Mouse (Mus musculus) T-cell, adult 2 months (primary cell): ENCODE measurements around the gene Gpr132.

Experiments
- DNase-seq: peaks from one replicate; pipeline ENCODE4 v3.0.0; 2022; ENCODE audit warnings: low spot score

The Gpr132 gene

DNA sequence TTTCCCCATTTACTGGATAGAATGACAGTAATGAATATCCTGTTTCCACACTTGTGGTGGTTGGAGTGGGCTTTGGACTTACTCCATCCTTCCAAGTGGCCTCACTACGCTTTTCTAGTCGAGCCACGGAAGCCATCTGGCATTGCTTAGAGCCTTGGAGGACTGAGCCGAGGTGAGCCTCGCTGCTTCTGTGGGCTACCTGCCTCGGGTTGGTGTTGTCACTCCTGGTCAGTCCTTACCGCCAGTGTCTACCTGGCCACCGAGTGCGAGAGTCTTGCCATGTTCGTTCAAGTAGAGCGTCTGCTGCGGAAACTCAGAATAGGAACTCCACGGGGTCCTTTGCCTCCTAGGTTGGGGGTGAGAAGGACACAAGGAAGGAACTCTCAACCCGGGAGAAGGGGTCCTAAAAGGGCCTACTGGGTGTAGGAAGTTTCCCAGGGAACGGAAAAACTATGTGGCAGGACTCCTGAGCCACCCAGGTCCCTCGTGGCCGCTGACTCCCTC is 9.1 kb upstream of the Gpr132 start:
- no peak for DNase-seq

DNA sequence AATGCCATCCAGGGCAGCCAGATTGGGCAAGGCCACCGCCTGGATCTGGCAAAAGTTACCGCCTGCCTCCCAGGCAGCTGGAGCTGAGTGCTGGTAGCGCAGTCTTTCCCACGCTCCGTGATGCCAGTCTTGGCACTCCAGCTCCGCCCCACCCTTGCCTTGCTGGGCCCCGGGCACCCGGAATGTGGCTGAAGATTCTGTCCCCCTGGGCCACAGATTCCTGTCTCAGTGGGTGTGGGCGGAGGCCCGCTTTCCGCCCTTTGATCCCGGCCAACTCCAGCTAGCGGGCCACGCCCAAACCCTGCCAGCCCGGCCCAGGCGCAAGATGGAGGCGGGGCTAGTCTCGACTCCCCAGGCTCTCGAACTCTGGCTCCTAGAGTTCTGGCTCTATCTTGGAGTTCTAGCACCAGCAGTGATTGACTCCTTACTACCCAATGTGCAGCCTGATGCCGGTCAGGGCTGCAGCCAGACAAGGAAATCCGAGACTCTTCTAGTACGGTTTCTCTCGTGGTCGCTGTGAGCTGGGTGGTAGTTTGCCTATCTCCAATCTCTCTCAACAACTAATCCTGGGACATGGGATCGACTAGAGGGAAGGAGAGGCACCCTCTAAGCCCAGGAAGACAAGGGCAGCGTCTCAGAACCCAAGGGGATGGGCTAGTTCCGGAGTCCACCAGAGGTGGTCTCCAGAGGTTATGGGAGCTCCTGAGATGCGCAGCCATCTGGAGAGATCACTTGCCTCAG is 8.5 kb upstream of the Gpr132 start:
- peak; percentile 38 for DNase-seq

DNA sequence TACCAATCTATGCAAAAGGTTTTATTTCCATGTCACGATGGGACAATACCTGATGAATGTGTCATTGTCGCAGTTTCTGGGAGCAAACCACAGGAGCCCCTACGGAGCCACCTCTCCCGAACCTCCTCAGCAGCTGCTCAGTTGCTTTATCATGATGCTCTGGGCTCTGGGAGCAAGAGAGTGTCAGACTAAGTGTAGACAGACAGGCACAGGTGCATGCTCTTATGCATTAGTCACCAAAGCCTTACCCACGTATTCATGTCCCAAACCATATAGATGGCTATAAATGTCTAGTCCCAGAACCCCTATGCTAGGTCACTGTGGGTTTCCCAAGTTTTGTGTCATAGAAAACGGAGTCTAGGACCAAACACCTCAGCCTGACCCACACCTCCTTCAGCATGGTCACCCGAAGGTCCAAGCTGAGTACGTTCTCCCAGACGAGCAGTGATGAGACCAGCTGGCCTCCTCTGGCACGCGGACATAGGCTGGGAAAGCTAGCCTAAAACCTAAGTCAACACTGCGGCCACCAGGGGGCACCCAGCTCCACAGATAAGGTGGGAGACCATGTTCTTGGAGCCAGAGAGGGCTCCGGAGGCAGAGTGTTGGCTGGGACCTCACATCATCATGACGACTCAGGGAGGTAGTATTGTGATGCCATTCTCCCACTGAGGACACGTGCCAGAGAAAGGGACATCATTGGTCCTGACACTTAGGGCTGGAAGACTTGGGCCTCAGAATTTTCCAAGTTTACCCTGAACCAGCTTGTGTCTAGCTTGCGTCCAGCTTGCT is 7.4 kb upstream of the Gpr132 start:
- DNase-seq = peak; percentile 81

DNA sequence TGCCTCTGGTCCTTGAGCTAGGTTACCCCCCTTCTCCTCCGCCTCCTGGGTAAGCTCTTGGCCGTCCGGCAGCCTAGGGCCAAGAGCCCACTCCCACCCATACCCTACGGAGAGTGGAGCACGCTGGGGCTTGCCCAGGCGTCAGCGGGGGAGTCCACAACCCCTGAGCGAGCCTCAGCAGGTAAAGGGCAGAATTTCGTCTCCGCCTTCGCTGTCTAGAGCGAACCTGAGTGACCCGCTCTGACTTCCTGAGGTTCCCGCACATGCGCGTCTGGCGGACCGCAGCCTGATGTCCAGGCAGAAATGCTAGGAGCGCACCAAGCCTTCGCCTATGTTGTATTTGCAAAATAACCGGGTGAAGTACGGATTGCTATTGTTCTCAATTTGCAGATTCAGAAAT is 6.2 kb upstream of the Gpr132 start:
- no peak for DNase-seq

DNA sequence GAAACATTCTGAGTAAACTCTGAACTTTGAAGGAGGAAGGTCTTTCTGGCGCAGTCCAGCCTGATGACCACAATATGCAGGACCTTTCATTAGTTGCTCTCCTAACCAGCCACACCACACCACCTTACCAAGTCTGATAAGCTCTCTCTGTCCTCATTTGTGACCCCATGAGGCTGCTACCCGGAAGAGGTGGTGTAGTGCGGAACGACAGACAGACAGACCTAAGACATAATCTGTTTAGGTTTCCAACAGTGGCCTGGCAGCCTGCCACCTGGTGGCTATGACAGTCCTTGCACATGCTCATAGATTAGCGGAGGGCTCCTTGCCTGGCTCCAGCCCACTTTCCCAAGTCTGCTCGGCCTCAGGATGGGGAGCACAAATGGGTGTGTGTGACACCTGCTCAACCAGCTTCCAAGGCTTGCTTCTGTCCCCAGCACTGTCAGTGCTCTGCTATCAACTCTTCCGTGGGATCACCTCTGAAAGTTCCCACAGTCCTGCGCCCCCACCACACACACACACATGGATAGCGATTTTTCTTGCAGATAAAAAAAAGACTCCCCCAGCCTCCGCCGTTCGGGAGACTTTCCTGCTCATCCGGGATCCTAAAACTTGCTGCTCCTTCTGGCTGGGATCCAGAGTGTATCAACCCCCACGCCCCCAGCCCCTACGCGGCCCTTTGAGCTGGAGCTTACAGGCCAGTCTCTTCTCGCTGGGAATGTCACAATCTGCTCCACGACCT is 5.6 kb upstream of the Gpr132 start:
- DNase-seq = peak; percentile 83

DNA sequence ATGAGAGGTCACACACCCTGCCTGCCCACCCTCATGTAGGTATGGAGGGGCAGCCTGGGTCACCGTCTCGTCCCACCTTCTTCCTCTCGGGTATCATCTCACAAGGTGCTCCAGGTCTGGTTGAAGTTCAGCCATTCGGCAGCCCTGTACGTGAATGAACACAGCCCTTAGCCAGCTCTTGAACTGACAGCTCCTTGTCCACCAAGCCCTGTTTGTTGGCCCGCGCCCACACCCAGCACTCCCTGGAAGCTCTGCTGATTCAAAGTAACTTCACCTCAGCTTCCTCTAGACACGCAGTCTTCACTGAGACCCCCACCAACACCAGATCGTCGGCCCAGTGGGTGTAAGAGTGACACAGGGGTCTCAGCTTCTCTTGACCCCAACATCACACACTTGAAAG is 5.0 kb upstream of the Gpr132 start:
- no peak for DNase-seq

DNA sequence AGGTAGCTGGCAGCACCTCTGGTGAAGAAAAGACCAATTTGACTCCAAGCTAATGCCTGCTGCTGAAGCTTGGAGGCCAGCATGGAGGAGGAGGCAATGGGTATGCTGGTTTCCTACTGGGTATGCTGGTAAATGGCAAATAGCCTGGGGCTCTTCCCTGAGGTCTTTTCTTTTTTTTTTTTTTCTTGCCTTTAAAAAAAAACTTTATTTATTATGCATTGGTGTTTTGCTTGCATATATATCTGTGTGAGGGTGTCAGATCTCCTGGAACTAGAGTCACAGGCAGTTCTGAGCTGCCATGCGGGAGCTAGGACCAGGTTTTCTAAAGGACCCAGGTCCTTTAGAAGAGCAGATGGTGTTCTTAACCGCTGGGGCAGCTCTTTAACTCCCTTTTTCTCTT is 3.2 kb upstream of the Gpr132 start:
- DNase-seq = no peak

DNA sequence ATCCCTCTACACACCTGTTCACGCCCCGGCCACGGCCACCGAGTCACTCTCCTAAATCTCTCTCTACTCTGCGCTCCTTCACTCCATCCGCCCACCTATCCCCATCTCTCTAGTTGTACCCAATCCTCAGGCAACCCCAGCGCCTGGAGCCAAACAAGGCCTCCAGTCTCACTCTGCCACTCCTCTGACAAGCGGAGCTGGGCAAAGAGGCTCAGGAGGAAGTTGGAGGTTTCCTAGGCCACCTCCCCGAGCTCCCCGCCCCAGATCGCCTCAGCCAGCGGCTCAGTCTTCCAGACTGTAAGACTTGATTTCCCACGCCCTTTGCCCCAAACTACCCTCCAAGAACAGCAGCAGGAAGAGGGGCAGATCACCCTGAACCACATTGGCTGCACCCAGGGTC is 2.7 kb upstream of the Gpr132 start:
- DNase-seq = peak; percentile 62

DNA sequence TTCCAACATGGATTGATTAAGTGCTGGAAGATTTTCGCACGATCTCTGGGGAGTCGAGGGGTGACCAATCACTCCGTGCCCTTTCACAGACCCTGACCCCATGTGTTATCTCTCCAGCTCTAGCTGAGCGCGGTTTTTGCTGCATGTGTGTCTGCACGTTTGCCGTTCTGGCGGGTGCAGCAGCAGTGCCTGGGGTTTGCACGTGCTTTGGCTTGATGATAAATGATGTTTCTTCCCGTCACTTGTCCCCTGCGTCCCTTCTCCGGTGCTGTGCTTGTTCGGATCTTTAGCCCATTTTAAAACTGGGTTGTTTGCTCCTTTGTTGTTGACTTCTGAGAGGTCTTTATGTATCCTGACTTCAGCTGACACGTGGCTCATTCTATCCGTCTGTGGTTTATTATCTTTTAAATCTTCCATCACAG is 1.8 kb upstream of the Gpr132 start:
- DNase-seq = peak; percentile 49

DNA sequence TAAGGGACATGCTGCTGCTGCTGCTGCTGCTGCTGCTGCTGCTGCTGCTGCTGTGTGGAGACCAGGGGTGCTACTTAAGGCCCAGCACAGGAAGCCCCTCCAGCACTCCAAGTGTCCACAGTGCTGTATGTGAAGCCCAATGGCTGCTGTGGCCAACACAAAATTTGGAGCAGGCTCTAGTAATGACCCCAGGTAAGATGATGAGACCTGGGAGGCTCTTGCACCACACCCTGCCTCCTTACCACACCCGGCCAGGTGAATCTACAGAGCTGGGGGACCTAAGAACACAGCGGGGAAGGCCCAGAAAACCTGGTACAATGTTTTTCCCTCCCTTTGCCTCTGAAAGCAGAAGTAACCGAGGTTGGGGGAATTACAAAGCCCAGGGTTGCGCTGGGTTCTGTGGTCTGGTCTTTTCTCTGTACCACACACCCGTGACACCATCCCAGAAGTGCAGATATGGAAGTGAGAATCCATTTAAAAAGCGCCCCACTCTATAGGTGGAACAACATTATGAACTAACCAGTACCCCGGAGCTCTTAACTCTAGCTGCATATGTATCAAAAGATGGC is 838 bp downstream of the Gpr132 start:
- no peak for DNase-seq

DNA sequence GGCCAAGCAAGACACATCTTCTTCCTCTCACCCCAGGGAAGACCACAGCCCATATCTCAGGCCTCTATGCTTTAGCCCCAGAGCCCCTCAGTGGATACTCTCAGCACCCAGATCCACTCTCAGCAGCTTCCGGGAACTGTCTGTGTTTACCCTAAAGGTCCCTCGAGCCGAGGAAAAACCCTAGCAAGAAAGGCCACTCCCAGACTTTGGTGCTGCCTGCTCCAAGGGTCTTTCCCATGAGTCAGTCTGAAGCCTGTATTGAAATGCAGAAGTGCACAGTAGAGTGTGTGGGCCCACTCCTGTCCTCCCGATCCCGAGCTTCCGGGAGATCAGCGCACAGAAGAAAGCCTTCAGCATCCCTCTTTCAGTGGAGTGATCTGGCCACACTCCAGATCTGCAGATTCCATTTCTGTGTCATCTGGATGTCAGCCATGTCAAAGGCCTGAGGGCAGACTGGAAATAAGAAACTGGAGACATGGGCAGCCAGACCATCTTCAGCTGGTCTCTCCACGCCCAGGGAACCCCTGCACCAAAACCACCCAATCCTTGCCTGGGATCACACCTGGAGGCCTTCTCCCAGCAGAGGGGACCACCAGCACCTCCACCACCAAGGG is 1.5 kb downstream of the Gpr132 start:
- no peak for DNase-seq

DNA sequence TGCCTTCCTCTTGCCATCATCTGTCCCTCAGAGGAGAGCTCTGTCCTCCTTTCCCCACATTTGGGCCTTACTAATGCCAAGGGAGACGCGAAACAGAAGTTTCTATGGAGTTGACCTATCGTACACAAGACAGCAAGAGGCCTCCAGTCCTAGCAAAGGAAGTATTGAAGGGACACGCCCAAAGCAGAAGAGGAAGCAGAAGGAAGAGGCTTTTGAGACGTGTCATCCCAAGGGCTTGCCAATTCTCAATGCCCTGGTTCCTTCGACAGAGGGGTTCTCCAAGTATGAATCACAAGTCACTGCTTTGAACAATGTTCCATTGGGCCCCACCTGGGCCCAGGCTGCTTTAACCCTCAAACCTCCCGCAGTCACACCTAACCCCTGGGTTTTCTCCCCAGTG is 3.2 kb downstream of the Gpr132 start:
- no peak for DNase-seq

DNA sequence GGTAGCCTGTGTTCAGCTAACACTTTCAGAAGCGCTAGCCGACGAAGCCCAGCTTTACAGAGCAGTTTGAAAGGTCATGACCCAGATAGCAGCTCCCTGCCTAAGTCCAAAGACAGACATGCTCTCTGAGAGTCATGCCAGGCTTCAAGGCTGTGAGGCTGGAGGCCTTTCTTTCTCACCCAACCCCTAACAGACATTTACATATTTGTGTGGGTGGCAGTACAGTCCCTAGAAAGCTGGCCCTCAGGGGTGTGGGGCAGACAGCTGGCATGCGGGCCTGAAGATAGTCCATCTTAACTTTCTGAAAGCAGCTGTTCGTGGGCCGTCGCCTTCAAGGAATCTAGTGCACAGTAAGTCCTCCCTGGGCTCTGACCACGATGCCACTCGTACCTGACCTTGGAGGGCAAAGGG is 6.1 kb downstream of the Gpr132 start:
- DNase-seq = no peak

DNA sequence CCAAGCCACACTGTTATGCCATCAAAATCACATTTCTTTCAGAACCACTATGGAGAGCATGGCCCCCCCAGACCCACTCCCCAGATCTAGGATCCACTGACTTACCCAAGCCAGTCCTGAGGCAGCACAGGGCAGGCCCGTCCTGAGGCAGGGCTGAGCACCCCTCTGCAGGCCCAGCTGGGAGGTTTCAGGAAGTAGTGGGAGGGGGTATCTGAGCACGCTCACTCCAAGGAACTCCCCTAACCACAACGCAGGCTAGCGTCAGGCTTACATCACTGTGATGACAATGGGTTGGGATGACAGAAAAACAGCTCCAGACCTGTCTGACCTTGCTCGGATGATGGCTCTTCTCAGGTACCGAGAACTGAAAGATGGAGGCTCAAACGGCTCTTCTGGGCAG is 7.3 kb downstream of the Gpr132 start:
- DNase-seq = peak; percentile 94

DNA sequence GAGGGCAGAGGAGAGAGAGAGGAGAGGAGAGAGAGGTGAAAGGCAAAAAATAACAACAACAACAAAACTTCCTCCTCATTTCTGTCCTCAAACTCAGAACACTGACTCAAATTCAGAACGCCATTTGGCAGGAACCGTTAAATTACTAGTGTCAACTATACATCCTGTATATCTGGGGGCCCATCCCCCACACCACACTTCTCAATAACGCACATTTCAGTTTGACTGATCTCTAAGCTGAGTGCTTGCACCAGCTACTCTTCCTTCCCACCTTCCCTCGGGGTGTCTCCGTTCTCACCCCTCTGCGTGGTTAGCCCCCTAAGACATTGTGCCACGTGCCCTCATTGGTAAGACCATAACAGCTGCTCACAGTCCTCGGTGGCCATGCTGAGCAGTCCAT is 8.1 kb downstream of the Gpr132 start:
- DNase-seq = peak; percentile 91

DNA sequence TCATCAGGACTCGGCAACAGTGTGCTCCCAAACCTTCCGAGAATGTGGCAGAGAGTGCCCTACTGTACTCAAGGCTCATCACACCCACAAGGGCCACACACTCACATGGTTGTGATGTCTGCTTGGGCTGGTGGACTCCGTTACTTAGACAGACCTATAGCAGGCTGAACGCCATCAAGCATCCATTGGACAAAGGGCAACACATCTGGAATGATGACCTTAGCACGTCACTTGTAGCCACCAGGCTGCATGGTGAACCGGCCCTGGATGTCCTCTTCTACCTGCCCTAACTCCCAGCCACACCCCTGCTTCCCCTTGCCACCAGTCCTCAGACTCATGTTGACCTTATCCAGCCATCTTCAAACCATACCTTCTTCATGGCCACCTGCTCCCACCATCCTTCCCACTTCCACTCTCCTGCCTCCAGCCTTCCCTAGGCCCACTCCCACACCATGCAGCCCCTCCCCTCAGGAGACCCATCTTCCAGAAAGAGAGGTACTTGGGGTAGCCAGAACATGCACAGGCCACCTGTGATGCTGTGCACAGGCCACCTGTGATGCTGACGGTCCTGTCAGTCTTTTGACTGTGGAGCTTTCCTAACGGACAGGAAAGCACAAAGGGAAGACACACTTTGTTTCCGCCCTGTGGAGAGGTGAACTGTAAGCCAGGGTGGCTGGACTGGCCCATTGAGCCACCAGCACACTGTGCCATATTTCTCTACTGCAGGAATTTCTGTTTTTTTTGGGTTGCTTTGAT is 9.3 kb downstream of the Gpr132 start:
- no peak for DNase-seq

DNA sequence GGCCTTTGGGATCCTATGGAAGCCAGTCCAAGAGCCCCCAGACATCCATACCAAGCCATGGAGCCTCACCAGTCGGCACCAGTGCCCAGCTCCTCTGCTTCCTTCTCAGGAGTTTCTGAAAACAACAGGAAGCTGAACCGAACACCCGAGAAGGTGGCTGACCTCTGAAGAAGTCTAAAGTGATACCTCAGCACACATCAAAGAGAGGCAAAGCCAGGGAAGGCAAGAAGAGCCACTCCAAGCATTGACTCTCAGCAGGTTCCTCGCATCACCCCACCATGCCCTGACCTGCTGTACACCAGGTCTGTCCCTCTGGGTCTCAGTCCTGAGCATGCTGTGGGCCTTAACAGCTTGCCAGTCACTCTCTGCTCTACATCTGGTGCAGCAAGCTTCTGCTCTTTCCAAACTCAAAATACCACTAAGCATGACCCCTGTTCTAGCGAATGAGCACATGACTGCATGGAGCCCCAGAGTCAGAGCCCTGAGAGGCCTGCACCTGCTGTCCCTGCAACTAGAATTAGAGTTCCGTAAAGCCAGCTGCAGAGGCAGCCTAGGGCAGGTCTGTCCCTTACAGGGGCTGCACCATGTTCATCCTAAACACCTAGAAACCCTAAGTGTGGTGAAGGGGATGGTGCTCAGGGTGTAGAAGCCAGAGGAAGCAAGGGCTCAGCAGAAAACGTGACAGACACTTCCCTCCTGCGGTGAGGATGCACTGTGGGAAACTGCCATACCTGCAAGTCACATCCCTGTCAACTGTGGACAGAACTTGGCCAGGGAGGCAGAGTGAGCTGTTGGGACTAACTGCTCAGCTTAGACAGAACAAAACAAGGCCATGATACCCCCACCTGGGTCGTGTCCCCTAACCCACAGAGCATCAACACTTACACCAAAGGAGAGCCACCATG is 10.8 kb downstream of the Gpr132 start:
- DNase-seq = peak; percentile 63

DNA sequence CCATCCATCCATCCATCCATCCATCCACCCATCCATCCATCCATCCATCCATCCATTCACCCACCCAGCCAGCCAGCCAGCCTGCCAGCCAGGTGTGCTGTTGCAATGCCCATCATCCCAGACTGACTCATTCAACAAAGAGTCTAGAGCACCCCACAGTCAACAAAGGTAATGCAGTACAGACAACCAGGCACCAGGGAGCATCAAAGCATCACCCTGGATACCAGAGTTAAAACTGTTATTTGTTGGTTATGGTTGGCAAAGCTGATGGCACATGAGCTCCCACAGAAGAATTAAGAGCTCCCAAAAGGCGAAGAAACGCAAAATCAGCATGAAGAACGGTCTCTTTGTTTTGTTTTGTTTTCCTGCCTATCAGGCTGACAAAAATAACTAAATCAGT is 11.7 kb downstream of the Gpr132 start:
- DNase-seq = peak; percentile 69

DNA sequence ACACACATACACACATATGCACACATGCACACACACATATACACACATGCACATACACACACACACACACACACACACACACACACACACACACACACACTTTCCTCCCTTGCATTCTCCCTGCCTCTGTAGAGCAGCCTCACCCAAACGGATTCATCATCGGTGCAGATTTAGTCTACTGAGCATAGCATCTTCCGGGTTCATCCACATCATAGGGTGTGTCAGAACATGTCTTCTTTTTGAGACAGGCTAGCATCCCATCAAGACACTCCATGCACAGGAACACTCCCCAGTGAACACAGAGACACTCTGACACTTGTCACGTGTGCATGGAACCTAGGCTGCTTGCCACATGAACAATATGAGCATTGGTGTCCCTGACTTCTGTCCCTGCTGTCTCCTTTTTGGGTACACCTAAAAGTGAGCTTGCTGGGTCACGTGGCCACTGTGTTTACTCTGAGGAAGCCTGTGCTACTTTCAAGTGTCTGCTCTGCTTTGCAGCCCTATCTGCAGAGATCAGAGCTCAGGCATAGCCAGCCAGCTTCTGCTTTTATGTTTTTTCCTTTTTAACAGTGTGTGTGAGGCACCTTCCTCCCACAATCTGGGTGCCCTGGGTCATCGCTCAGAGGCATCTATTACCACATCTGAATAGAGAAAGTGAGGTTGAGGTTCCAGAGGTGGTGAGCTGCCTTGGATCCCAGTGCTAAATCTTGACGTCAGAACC is 13.3 kb downstream of the Gpr132 start:
- peak; percentile 91 for DNase-seq
